Mouse (Mus musculus) left cerebral cortex, adult 8-10 months (tissue): Measurements from ENCODE around the gene Tcp10a. TPM values are rescaled to one million over a fixed set of nuclear protein-coding genes. Genes with fewer than 3 reads are reported as not detected.
A peak's percentile ranks its signal among the peaks of the same experiment; 100 is the strongest.
"Not testable (repeated sequence)": the region's sequence is repeated elsewhere in the genome, so short reads cannot be mapped to it uniquely, and the experiment has no call there.

ENCODE experiments used
- DNase-seq, 2 experiments: peaks; one replicate each; pipeline ENCODE4 v3.0.0; 2022; ENCODE audit warnings: low spot score in 2 of 2
- total RNA-seq, 4 experiments: library from RNA; stranded (reverse); gene quantifications; 2 replicates each; pipeline ENCODE4 v1.2.4; 2022

Tcp10a gene
- total RNA-seq = under 1 TPM in 1 of 4 experiments, not detected in 3; 0.27 TPM

DNA sequence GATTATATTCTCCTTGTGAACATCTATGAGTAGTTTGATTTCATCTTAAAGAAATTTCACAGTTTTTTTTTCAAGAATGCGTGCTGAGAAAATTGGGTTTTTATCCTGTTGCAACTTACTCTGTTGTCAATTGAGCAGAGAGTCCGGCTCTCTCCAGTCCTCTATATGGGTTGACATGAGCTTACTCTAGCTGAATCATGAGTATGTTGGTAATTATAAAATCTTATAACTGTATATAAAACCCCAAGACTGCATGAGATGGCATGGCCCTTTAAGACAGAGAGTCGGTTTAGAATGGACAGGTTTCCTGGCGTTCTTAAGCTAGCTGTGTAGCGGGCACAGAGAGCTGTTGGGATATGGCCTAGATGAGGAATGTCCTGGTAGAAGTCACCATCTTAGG is at the start of gene Tcp10a:
TSS of gene Tcp10a (plus strand) at position 301 of the 400 bp plus-strand sequence.
- not testable (repeated sequence) for DNase-seq

DNA sequence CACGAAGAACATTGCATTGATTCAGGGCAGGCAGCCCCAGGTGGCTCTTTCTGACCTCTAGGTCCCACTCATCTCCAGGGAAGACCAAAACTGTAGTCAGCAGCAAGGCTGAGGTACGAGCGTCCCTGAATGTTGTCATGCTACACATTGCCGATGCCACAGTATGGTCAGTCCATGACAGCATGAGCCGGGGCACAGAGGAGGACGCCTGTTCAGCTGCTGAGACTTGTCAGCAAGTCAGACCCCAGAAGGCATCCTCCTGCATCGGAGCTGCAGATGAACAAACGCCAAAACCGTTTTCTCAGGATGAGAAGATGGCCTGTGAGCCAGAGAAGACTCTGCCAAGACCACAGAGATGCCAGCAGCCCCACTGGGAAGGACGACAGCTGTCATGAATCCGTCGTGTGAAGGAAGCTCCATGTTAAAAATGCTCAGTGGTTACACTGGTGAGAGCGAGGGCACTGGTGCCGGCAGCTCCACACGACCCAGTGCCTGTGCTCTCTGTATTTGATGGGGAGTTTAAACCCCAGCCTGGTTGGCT is 45.7 kb upstream of the Tcp10a start:
- no peak for DNase-seq

- DNase-seq = no peak
These were observed 45.2 kb upstream of the Tcp10a start for GRCm38 (mm10) chr17:7279251-7279650.

DNA sequence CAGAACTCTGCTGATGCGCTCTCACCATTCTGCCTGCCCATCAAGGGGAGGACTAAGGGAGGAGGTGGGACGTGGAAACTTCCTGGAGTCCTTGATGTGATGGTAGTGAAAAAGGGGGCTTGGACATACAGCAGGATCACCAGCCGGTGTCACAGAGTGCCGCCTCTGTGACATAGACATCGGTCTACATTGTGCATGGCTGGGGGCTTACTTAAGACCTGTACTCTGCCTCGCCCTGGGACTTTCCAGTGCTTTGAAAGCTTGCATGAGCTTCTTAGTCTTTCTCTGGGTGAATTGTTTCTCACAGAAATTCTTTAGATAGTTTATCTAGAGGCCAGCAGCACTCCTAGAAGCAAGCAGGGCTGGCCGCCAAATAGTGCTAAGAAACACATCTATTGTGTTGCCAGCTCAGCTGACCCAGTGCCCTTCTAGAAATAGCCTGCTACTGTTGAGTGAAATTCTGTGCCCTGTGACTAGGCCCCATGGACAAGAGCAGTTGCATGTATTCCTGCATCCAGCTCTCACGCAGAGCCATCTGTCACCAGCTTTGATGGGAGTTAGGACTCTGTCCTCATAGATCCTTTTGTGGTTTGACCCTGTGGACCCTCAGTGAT is 40.0 kb upstream of the Tcp10a start:
- DNase-seq = no peak

GRCm38 (mm10) chr17:7285292-7285691 is 39.2 kb upstream of the Tcp10a start:
- no peak for DNase-seq

- no peak for DNase-seq
These were observed 37.9 kb upstream of the Tcp10a start for GRCm38 (mm10) chr17:7286422-7287050.

- no peak for DNase-seq
These were observed 32.3 kb upstream of the Tcp10a start for GRCm38 (mm10) chr17:7292012-7292684.

GRCm38 (mm10) chr17:7306278-7307196 is 17.9 kb upstream of the Tcp10a start:
- DNase-seq = not testable (repeated sequence)

DNA sequence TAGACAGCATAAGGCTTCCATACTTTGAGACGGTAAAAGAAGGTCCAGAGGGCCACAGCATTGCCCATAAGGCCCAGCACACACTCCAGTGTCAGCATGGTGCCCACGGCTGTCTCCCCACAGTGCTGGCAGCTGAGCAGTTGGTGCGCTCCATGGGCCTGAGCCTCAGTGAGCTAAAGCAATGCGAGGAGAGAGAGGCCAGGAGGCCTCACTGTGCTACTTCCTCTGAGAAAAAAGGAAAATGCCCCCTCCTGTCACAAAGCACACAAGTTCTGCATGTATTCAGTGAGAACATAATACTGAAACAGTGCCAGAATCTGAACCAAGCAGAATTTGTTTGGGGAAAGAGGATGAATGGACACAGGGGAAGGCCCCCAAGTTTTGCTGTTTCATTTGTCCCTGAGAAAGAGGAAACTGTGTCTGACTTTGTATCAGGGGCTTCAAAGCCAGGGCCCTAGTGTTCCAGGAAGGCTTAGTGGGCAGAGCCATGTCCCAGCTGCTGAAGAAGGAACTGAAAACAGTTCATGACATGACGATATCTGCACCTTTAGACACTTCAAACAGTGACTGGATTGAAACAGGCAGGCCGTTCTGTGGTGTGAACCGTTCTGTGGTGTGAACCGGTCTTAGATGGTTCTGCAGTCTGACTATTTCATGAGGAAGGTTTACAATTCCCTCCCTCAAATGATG is 8.6 kb upstream of the Tcp10a start:
- DNase-seq = not testable (repeated sequence)

DNA sequence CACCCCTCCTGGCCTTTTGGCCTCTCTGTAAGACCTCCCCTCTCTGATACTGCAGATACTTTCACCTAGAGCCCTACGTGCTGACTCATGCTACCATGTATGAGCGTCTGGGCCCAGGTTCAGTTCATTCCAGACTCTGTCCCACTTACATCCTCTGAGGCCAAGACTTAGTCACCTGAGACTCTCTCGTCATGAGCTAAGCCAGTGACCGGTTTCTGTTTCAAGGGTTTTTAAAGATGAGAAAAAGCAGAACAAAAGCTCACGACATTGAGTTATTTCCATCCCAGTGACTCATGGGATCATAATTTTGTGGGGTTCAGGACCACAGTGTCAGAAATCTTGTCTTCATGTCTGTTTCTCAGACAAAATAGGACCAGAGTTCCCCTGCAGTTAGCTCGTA is 4.7 kb upstream of the Tcp10a start:
- not testable (repeated sequence) for DNase-seq

DNA sequence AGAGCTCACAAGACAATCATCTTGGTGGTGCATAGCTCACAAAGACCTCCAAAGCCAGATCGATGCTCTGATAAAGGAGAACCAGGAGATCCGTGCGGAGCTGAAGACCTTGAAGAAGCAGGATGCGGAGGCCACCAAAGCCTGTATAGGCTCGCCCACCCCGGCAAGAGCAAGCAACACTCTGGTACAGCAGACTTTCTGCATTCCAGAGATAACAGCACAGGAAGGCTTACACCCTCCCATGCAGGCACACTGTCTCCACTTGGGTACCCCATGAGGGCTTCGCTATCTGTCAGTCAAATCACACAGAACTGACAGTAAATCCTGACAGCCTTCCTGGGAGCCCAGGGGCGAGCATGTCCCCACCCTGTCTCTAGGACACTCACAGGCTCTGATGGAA is 2.0 kb downstream of the Tcp10a start:
- DNase-seq = not testable (repeated sequence)

DNA sequence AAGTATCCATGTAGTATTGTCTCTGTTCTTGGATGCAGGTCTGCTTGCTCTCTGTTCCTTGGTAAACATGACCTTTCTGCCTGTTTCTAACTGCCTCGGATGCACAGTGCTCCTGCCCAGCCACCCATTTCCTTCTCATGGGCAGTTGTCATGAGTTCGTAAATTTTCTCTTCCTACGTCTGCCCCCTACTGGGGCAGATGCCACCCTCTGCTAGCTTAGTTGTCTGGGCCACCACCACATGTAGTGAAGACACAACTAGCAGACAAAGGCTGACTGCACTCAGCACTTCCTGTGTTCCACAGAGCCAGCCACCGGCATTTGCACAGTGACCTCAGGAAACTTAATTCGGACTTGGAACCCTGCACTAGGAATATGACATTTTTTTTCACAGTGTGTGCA is 8.3 kb downstream of the Tcp10a start:
- not testable (repeated sequence) for DNase-seq

DNA sequence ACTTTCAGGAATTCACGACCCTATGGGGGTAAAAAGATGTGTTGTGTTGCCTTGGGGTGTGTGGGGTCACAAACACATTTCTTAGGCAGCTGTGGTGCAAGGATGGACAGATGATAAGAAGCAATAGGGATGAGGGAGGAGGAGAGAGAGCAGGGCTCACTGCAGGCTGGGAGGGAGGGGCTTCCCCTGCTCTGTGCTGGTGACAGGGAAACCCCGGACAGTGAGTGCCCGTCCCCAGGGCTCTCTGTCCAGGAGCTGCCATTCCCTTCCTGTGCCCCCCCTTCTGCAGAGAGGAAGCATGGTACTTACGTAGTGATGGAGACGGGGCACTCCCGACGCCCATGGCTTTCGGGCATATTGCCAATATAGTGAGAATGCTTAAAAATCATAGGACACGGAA is 12.9 kb downstream of the Tcp10a start:
- DNase-seq = not testable (repeated sequence)

DNA sequence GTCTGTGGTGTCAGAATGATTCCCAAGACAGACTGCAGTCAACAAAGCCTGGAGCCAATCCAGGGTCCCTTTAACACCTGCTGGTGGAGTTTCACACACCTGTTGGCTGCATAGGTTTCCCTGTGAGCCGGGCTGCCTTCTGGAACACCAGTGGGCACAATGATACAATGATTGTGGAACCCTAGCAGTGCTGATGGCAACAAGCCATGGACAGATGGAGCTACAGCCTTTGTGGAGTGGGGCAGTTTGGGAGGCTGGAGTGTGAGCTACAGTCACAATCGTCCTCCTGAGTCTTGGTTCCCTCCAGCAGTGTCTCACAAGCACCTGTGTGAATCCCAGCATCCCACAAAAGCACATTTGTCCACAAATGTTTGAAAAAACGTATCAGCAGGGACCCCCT is 24.3 kb downstream of the Tcp10a start:
- not testable (repeated sequence) for DNase-seq

- not testable (repeated sequence) for DNase-seq
These were observed 28.1 kb downstream of the Tcp10a start, which contains the start of gene Ttll2 for GRCm38 (mm10) chr17:7352596-7352995. TSS of gene Ttll2 (minus strand) at chr17:7352696.

DNA sequence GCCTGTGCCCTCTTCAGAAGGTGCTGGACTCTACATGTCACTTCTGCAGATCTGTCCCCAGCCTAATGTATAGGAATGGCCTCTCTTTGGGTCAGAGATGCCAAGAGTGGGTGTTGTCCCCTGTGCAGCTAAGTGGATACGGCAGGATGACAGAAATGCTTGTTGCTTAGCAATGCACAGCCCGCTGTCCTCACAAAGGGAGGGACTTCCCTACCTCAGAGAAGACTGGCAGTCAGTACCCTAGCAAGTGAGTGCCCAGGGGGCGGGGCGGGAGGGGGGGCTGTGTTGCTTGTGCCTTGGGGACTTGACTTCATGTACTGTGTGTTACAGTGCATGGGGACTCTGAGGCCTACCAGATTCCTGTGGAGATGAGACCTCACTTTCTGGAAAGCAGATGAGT is 35.4 kb downstream of the Tcp10a start:
- DNase-seq = not testable (repeated sequence)

- peak in 1 of 2 experiments; percentile 16 for DNase-seq
These were observed 36.5 kb downstream of the Tcp10a start for GRCm38 (mm10) chr17:7360749-7361465.

DNA sequence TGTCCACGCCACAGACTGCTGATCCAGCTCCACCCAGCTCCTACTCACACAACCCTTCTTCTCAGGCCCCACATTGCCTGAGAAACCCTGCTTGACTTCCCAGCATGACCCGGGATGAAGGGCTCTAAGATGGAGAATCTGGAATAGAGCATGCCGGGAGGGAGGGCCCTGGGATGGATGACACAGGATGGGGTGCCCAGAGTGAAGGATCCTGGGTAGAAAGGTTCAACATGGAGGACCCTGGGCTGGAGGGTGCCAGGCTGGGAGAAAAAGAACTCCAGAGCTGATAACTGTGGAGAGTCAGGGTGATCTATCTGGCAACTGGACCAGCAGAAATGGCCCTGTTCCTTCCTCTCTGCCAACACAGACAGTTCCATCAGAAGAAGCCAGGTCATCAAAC is 41.2 kb downstream of the Tcp10a start:
- not testable (repeated sequence) for DNase-seq

DNA sequence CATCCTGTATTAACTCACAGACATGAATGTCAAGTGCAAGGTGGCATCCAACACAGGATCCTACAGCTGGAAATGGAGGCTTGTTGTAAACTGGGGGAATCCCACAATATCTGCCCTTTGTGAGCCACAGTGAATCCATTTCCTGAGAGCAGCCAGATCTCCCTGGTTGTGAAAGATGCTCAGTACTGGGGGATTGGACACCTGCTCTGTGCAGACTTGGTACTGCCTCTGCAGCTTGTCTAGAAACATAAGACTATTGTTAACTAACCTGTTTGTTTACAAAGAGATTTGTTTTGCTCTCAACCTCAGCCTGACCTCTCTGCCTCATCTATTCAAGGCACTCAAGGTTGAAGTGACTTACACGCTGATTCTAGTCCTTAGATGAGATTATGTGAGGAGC is 41.8 kb downstream of the Tcp10a start:
- DNase-seq = not testable (repeated sequence)
